Mouse (Mus musculus) megakaryocyte, embryonic 14.5 days (primary cell): ENCODE results near the gene Gna13.

Experiments used
- FLI1 ChIP-seq: IDR thresholded peaks from 2 replicates; pipeline ENCODE4 v1.6.1; 2012; ENCODE audit warnings: low read length, inconsistent platforms, mixed read lengths
- GATA1 ChIP-seq: IDR thresholded peaks from 3 replicates; pipeline ENCODE4 v1.6.1; 2012; ENCODE audit warnings: mixed read lengths, low read length, inconsistent platforms, borderline replicate concordance

GRCm38 (mm10) chr11:109420567-109420962, 57.9 kb downstream of the Gna13 start:
- no peak for TF ChIP-seq GATA1
- TF ChIP-seq FLI1 = no peak
